ENCODE assay signal across 8 mouse cellular contexts in genomic region chr11:78837989-78838388, GRCm38 (mm10). TPM values are rescaled to one million over a fixed set of nuclear protein-coding genes. Genes with fewer than 3 reads are reported as not detected.
A peak's percentile ranks its signal among the peaks of the same experiment; 100 is the strongest.
DNase-seq lines count a peak whose midpoint lies in the region; ATAC-seq and TF ChIP-seq lines count a peak whose summit lies in the region.

No protein-coding gene starts in this region.

- no peak for TF ChIP-seq POLR2A in CH12.LX (IDR thresholded peaks at IDR 0.05; ENCODE audit: low read depth, low read length)
- TF ChIP-seq POLR2A in bone marrow macrophage, adult 2 months (IDR thresholded peaks at IDR 0.05; ENCODE audit: borderline replicate concordance, low read depth, low read length): no peak

- peak; percentile 77 for TF ChIP-seq RAD21 in CH12.LX (IDR thresholded peaks at IDR 0.05; ENCODE audit: low read depth, low read length)

- H3K9ac ChIP-seq in CH12.LX (ENCODE audit: insufficient read depth, low read depth): no peak overlapping the region
- H3K9ac ChIP-seq in limb, embryonic 11.5 days (ENCODE audit: low read length): no peak overlapping the region

- H3K4me1 ChIP-seq in CH12.LX (ENCODE audit: control insufficient read depth in 1 of 2, insufficient read depth in 2 of 2): no peaks in the 10 kb centered on the region
- H3K4me1 ChIP-seq in bone marrow macrophage, adult 2 months (ENCODE audit: control insufficient read depth, insufficient read depth, low read length): no peaks in the 10 kb centered on the region
- 0 out of 2 replicates have a peak, but pooled peaks cover 2% of the 10 kb centered on the region for H3K4me1 ChIP-seq in limb, embryonic 11.5 days (ENCODE audit: control insufficient read depth, insufficient read depth, low read length)

- intact Hi-C loops in heart, postnatal 10 days (cut with DNase I): no loop called here

- H3K27ac ChIP-seq in CH12.LX (ENCODE audit: insufficient read depth, low read depth): no peak overlapping the region
- no peak overlapping the region for H3K27ac ChIP-seq in bone marrow macrophage, adult 2 months (ENCODE audit: insufficient read depth, low read depth, low read length)
- no peak overlapping the region for H3K27ac ChIP-seq in limb, embryonic 11.5 days (replicated peaks; ENCODE audit: low read depth, low read length)

- DNase-seq in heart, postnatal 10 days: peak; percentile 61 to 81
- no peak for DNase-seq in heart, adult 11 months
- DNase-seq in CH12.LX (ENCODE audit: extremely low read depth): peak; percentile 60
- peak; percentile 69 to 77 for DNase-seq in frontal cortex, postnatal 36 days (ENCODE audit: low spot score in 2 of 2)
- DNase-seq in limb, embryonic 11.5 days (ENCODE audit: low spot score): peak; percentile 85
- peak; percentile 61 for DNase-seq in right cerebral cortex, adult 18-20 months
- peak; percentile 67 for DNase-seq in urinary bladder, postnatal 14 days (ENCODE audit: low spot score)

- peak; percentile 80 to 81 for TF ChIP-seq CTCF in CH12.LX (conservative IDR thresholded peaks at IDR 0.05 in 1 of 2, IDR thresholded peaks at IDR 0.05 in 1 of 2; ENCODE audit: low read depth in 2 of 2, low read length in 2 of 2)
- TF ChIP-seq CTCF in bone marrow macrophage, adult 2 months (IDR thresholded peaks at IDR 0.05; ENCODE audit: low read depth, low read length): peak; percentile 82

- H3K9me3 ChIP-seq in CH12.LX (replicated peaks; ENCODE audit: low read length): peaks cover 3% of the 10 kb centered on the region
- no peaks in the 10 kb centered on the region for H3K9me3 ChIP-seq in limb, embryonic 11.5 days (ENCODE audit: control insufficient read depth, low read length)

- H3K27me3 ChIP-seq in CH12.LX (replicated peaks): no peaks in the 10 kb centered on the region
- H3K27me3 ChIP-seq in limb, embryonic 11.5 days (ENCODE audit: control insufficient read depth, insufficient read depth, low read length): no peaks in the 10 kb centered on the region

- TF ChIP-seq EP300 in CH12.LX (IDR thresholded peaks at IDR 0.05; ENCODE audit: low read length): no peak

- WGBS in limb, embryonic 11.5 days: 12% methylated on average over 11 of the region's 11 CpGs

- H3K4me2 ChIP-seq in CH12.LX (ENCODE audit: insufficient read depth, low read depth, poor library complexity, severe bottlenecking): no peak overlapping the region
- H3K4me2 ChIP-seq in limb, embryonic 11.5 days (ENCODE audit: low read depth, severe bottlenecking): no peak overlapping the region

- in situ Hi-C loops in CH12.LX (cut with MboI; ENCODE audit: low pct_ligation_motif_present, low pct_unique_long_range_greater_than_20kb, low sequenced_read_pairs): no loop called here

- no peak overlapping the region for H3K4me3 ChIP-seq in CH12.LX (replicated peaks in 1 of 3; ENCODE audit: low read depth in 2 of 3, low read length in 2 of 3, poor library complexity in 1 of 3)
- H3K4me3 ChIP-seq in bone marrow macrophage, adult 2 months (ENCODE audit: insufficient read depth, low read length): no peak overlapping the region
- H3K4me3 ChIP-seq in limb, embryonic 11.5 days (ENCODE audit: low read depth, low read length): no peak overlapping the region

- dilution Hi-C loops in CH12.LX (cut with MboI; ENCODE audit: extremely low pct_ligation_motif_present, extremely low pct_unique_long_range_greater_than_20kb, low sequenced_read_pairs): no loop called here

- H3K79me2 ChIP-seq in CH12.LX (replicated peaks; ENCODE audit: control insufficient read depth, extremely low read depth, insufficient read depth, poor library complexity, severe bottlenecking): no peaks in the 10 kb centered on the region

- ATAC-seq in limb, embryonic 11.5 days (ENCODE audit: insufficient number of reproducible peaks, low FRiP score, low TSS enrichment, low read depth): no peak

- peaks cover 13 to 66% of the 10 kb centered on the region in 2 experiments for H3K36me3 ChIP-seq in CH12.LX (replicated peaks in 1 of 2; ENCODE audit: control insufficient read depth in 1 of 2, insufficient read depth in 1 of 2, low read length in 1 of 2)
- no peaks in the 10 kb centered on the region for H3K36me3 ChIP-seq in limb, embryonic 11.5 days (ENCODE audit: control insufficient read depth, insufficient read depth, low read length)

TF ChIP-seq in CH12.LX, 34 proteins besides CTCF, POLR2A, EP300 and RAD21:
- TF ChIP-seq SMC3 (IDR thresholded peaks at IDR 0.05; ENCODE audit: low read depth, low read length) (peak; percentile 64), JUND (conservative IDR thresholded peaks at IDR 0.05; ENCODE audit: low read depth, low read length) (no peak)

RNA-seq across cellular contexts. Expression of gene Lyrm9, which starts 11.6 kb away (rescaled TPM):
- total RNA-seq in heart, postnatal 10 days (2021): 10 to 100 TPM; 28.3 to 34.3 TPM
- total RNA-seq in CH12.LX (2012; rRNA removed): 34.9 and 35.3 TPM in 2 replicates
- total RNA-seq in CH12.LX (2014; rRNA removed): 22.0 and 28.0 TPM in 2 replicates
- 36.2 and 49.4 TPM in 2 replicates for polyA plus RNA-seq in CH12.LX (2012; ENCODE audit: insufficient read length, low read depth)
- 5.1 and 15.1 TPM in 2 replicates for polyA plus RNA-seq in bone marrow macrophage, adult 2 months (2012; ENCODE audit: insufficient read depth, insufficient read length, missing spikeins)
- 12.8 and 15.2 TPM in 2 replicates for polyA plus RNA-seq in limb, embryonic 11.5 days (2014; fragmentation: Nextera tagmentation; extraction: Ambion mirVana)
